Mouse (Mus musculus) stomach, embryonic 15.5 days (tissue): ENCODE measurements at regions not wholly inside any gene's neighbourhood (a gene's known extent, or its start where the extent isn't known, plus 50 kb on each side); places are given as distances from the start of the nearest gene placed in this dataset.
A peak's percentile ranks its signal among the peaks of the same experiment; 100 is the strongest.

Experiments
- ATAC-seq: fragments of 200-750 bp; cut with Nextera tagmentation; 2 replicates; pipeline ENCODE4 v1.8.0; 2017; ENCODE audit warnings: low read depth, moderate number of reproducible peaks, moderate TSS enrichment; ENCODE audit not compliant: insufficient read depth, low FRiP score
- H3K27ac ChIP-seq: fragments of 300-500 bp; sonication (generic); 2 replicates; pipeline ENCODE4 v1.5.1; 2015; ENCODE audit warnings: mild to moderate bottlenecking, inconsistent platforms
- H3K27me3 ChIP-seq: fragments of 300-500 bp; sonication (generic); replicated peaks from 2 replicates; pipeline ENCODE4 v1.6.1; 2015; ENCODE audit warnings: inconsistent platforms
- H3K36me3 ChIP-seq: fragments of 300-500 bp; sonication (generic); 2 replicates; pipeline ENCODE4 v1.6.1; 2015; ENCODE audit warnings: inconsistent platforms
- H3K4me1 ChIP-seq: fragments of 300-500 bp; sonication (generic); 2 replicates; pipeline ENCODE4 v1.6.1; 2015; ENCODE audit warnings: inconsistent platforms
- H3K4me2 ChIP-seq: fragments of 300-500 bp; sonication (generic); 2 replicates; pipeline ENCODE4 v1.6.1; 2015; ENCODE audit warnings: mild to moderate bottlenecking, inconsistent platforms
- H3K4me3 ChIP-seq: fragments of 300-500 bp; sonication (generic); replicated peaks from 2 replicates; pipeline ENCODE4 v1.5.1; 2015; ENCODE audit warnings: inconsistent platforms
- H3K9ac ChIP-seq: fragments of 300-500 bp; sonication (generic); 2 replicates; pipeline ENCODE4 v1.6.1; 2015; ENCODE audit warnings: inconsistent platforms
- H3K9me3 ChIP-seq: fragments of 300-500 bp; sonication (generic); 2 replicates; pipeline ENCODE4 v1.6.1; 2016; ENCODE audit warnings: inconsistent platforms
- WGBS: fragments of 180-500 bp; shearing (Covaris S2); methylation state at CpG from one replicate; pipeline ENCODE4 v1.1.7; 2015; 5-methylcytosine and 5-hydroxymethylcytosine counted together

GRCm38 (mm10) chr7:83329809-83330412, 254.8 kb upstream of the Tmc3 start:
- H3K4me3 ChIP-seq, result no peak overlapping the region
- no peak for ATAC-seq
- WGBS, result 59% methylated on average over 5 of the region's 5 CpGs

GRCm38 (mm10) chr7:83347103-83347754, 237.5 kb upstream of the Tmc3 start:
- Histone ChIP-seq H3K4me2 (no peak overlapping the region), H3K4me1 (no peaks in the 10 kb centered on the region), H3K9me3 (no peaks in the 10 kb centered on the region), H3K9ac (no peak overlapping the region), H3K27me3 (no peaks in the 10 kb centered on the region), H3K27ac (no peak overlapping the region), H3K36me3 (no peaks in the 10 kb centered on the region), H3K4me3 (no peak overlapping the region)
- no peak for ATAC-seq
- 45% methylated on average over 5 of the region's 5 CpGs for WGBS

More at GRCm38 (mm10) chr7:83329809-83330412, 254.8 kb upstream of the Tmc3 start:
- Histone ChIP-seq H3K9ac (no peak overlapping the region), H3K9me3 (no peaks in the 10 kb centered on the region), H3K4me2 (no peak overlapping the region), H3K36me3 (no peaks in the 10 kb centered on the region), H3K27ac (no peak overlapping the region), H3K4me1 (no peaks in the 10 kb centered on the region), H3K27me3 (no peaks in the 10 kb centered on the region)

GRCm38 (mm10) chr7:83369191-83369590, 215.5 kb upstream of the Tmc3 start:
- H3K4me2 ChIP-seq, result no peak overlapping the region
- no peaks in the 10 kb centered on the region for H3K27me3 ChIP-seq
- no peaks in the 10 kb centered on the region for H3K9me3 ChIP-seq
- WGBS, result 82% methylated on average over 3 of the region's 3 CpGs
- ATAC-seq, result no peak
- H3K4me1 ChIP-seq, result no peaks in the 10 kb centered on the region
- H3K4me3 ChIP-seq, result no peak overlapping the region
- H3K27ac ChIP-seq, result no peak overlapping the region
- H3K36me3 ChIP-seq, result no peaks in the 10 kb centered on the region
- no peak overlapping the region for H3K9ac ChIP-seq

- Histone ChIP-seq H3K9ac (no peak overlapping the region), H3K4me1 (no peaks in the 10 kb centered on the region), H3K9me3 (no peaks in the 10 kb centered on the region), H3K36me3 (no peaks in the 10 kb centered on the region), H3K4me3 (no peak overlapping the region), H3K27ac (no peak overlapping the region), H3K27me3 (no peaks in the 10 kb centered on the region), H3K4me2 (no peak overlapping the region)
- no peak for ATAC-seq
- 88% methylated on average over 6 of the region's 6 CpGs for WGBS
Observed at GRCm38 (mm10) chr7:83369605-83370004, 215.1 kb upstream of the Tmc3 start.

GRCm38 (mm10) chr7:83376826-83377225, 207.9 kb upstream of the Tmc3 start:
- no peak overlapping the region for H3K27ac ChIP-seq
- WGBS, result 84% methylated on average over 1 of the region's 1 CpGs
- H3K27me3 ChIP-seq, result no peaks in the 10 kb centered on the region
- no peak for ATAC-seq
- H3K4me1 ChIP-seq, result no peaks in the 10 kb centered on the region
- H3K9ac ChIP-seq, result no peak overlapping the region
- no peaks in the 10 kb centered on the region for H3K9me3 ChIP-seq
- H3K4me3 ChIP-seq, result no peak overlapping the region
- H3K36me3 ChIP-seq, result no peaks in the 10 kb centered on the region
- H3K4me2 ChIP-seq, result no peak overlapping the region

GRCm38 (mm10) chr7:83381381-83382181, 203.1 kb upstream of the Tmc3 start:
- no peak for ATAC-seq
- H3K27ac ChIP-seq, result no peak overlapping the region
- H3K9ac ChIP-seq, result no peak overlapping the region
- H3K9me3 ChIP-seq, result no peaks in the 10 kb centered on the region
- H3K4me2 ChIP-seq, result no peak overlapping the region
- no peaks in the 10 kb centered on the region for H3K27me3 ChIP-seq
- 54% methylated on average over 7 of the region's 7 CpGs for WGBS
- H3K4me3 ChIP-seq, result no peak overlapping the region
- no peaks in the 10 kb centered on the region for H3K36me3 ChIP-seq
- no peaks in the 10 kb centered on the region for H3K4me1 ChIP-seq

GRCm38 (mm10) chr7:83382803-83383363, 201.8 kb upstream of the Tmc3 start:
- Histone ChIP-seq H3K4me1 (no peaks in the 10 kb centered on the region), H3K9ac (no peak overlapping the region), H3K36me3 (no peaks in the 10 kb centered on the region), H3K27me3 (no peaks in the 10 kb centered on the region), H3K27ac (peak overlapping the region; percentile 5; the same call in 1 of the 2 replicates), H3K4me2 (no peak overlapping the region), H3K4me3 (no peak overlapping the region), H3K9me3 (no peaks in the 10 kb centered on the region)
- 18% methylated on average over 8 of the region's 8 CpGs for WGBS
- peak; percentile 58; the same call in 1 of the 2 replicates for ATAC-seq

- WGBS, result 78% methylated on average over 5 of the region's 5 CpGs
- H3K9me3 ChIP-seq, result no peaks in the 10 kb centered on the region
- no peak for ATAC-seq
Observed at GRCm38 (mm10) chr7:83391388-83391787, 193.3 kb upstream of the Tmc3 start.

GRCm38 (mm10) chr7:83392181-83392580, 192.5 kb upstream of the Tmc3 start:
- no peaks in the 10 kb centered on the region for H3K36me3 ChIP-seq
- no peaks in the 10 kb centered on the region for H3K27me3 ChIP-seq
- ATAC-seq, result no peak
- no peaks in the 10 kb centered on the region for H3K9me3 ChIP-seq
- H3K9ac ChIP-seq, result no peak overlapping the region
- H3K4me2 ChIP-seq, result no peak overlapping the region
- H3K27ac ChIP-seq, result no peak overlapping the region
- no peaks in the 10 kb centered on the region for H3K4me1 ChIP-seq
- H3K4me3 ChIP-seq, result no peak overlapping the region
- WGBS, result 70% methylated on average over 2 of the region's 2 CpGs

More at GRCm38 (mm10) chr7:83391388-83391787, 193.3 kb upstream of the Tmc3 start:
- no peaks in the 10 kb centered on the region for H3K27me3 ChIP-seq
- no peaks in the 10 kb centered on the region for H3K4me1 ChIP-seq
- no peak overlapping the region for H3K4me2 ChIP-seq
- H3K4me3 ChIP-seq, result no peak overlapping the region
- no peak overlapping the region for H3K9ac ChIP-seq
- no peak overlapping the region for H3K27ac ChIP-seq
- H3K36me3 ChIP-seq, result no peaks in the 10 kb centered on the region

GRCm38 (mm10) chr7:83392625-83393024, 192.1 kb upstream of the Tmc3 start:
- H3K36me3 ChIP-seq, result no peaks in the 10 kb centered on the region
- no peak overlapping the region for H3K4me3 ChIP-seq
- no peak overlapping the region for H3K27ac ChIP-seq
- no peaks in the 10 kb centered on the region for H3K4me1 ChIP-seq
- no peak overlapping the region for H3K4me2 ChIP-seq
- no peak for ATAC-seq
- H3K9ac ChIP-seq, result no peak overlapping the region
- H3K27me3 ChIP-seq, result no peaks in the 10 kb centered on the region
- H3K9me3 ChIP-seq, result no peaks in the 10 kb centered on the region

- 56% methylated on average over 2 of the region's 2 CpGs for WGBS
- no peak overlapping the region for H3K9ac ChIP-seq
- H3K4me1 ChIP-seq, result no peaks in the 10 kb centered on the region
- ATAC-seq, result no peak
- no peaks in the 10 kb centered on the region for H3K36me3 ChIP-seq
- no peaks in the 10 kb centered on the region for H3K9me3 ChIP-seq
- H3K4me3 ChIP-seq, result no peak overlapping the region
- no peaks in the 10 kb centered on the region for H3K27me3 ChIP-seq
- H3K4me2 ChIP-seq, result no peak overlapping the region
- no peak overlapping the region for H3K27ac ChIP-seq
Observed at GRCm38 (mm10) chr7:83394156-83394555, 190.6 kb upstream of the Tmc3 start.

GRCm38 (mm10) chr7:83399668-83400067, 185.1 kb upstream of the Tmc3 start:
- H3K4me1 ChIP-seq, result no peaks in the 10 kb centered on the region
- no peaks in the 10 kb centered on the region for H3K27me3 ChIP-seq
- H3K36me3 ChIP-seq, result no peaks in the 10 kb centered on the region
- H3K9me3 ChIP-seq, result no peaks in the 10 kb centered on the region
- no peak overlapping the region for H3K4me3 ChIP-seq
- no peak for ATAC-seq
- H3K4me2 ChIP-seq, result no peak overlapping the region
- no peak overlapping the region for H3K27ac ChIP-seq
- no peak overlapping the region for H3K9ac ChIP-seq
